Mouse (Mus musculus) ovary, postnatal 36 days (tissue): Measurements from ENCODE around the gene Grb10.

ENCODE experiments used
- DNase-seq: peaks from one replicate; pipeline ENCODE4 v3.0.0; 2022; ENCODE audit warnings: low spot score, mixed read lengths

Grb10 gene

GRCm38 (mm10) chr11:11898496-11898895 is 140.0 kb downstream of the Grb10 start:
- DNase-seq = no peak

- DNase-seq = no peak
Measured at GRCm38 (mm10) chr11:11897645-11898357, 140.7 kb downstream of the Grb10 start, which contains the start of gene Ddc. Gene Ddc, minus strand, starts transcription at chr11:11898144.

GRCm38 (mm10) chr11:11895479-11895878 is 143.0 kb downstream of the Grb10 start:
- no peak for DNase-seq

GRCm38 (mm10) chr11:11893769-11894168 is 144.7 kb downstream of the Grb10 start:
- DNase-seq = no peak

GRCm38 (mm10) chr11:11892993-11893602 is 145.4 kb downstream of the Grb10 start:
- DNase-seq = no peak

- no peak for DNase-seq
Measured at GRCm38 (mm10) chr11:11891832-11892231, 146.7 kb downstream of the Grb10 start.

- DNase-seq = no peak
Measured at GRCm38 (mm10) chr11:11890139-11890741, 148.2 kb downstream of the Grb10 start.

GRCm38 (mm10) chr11:11888727-11889126 is 149.8 kb downstream of the Grb10 start:
- DNase-seq = no peak

GRCm38 (mm10) chr11:11888051-11888450 is 150.4 kb downstream of the Grb10 start:
- DNase-seq = no peak

- no peak for DNase-seq
Measured at GRCm38 (mm10) chr11:11886403-11886998, 152.0 kb downstream of the Grb10 start.

- DNase-seq = no peak
Measured at GRCm38 (mm10) chr11:11885921-11886320, 152.6 kb downstream of the Grb10 start.

GRCm38 (mm10) chr11:11885246-11885643 is 153.2 kb downstream of the Grb10 start:
- DNase-seq = no peak

GRCm38 (mm10) chr11:11884533-11885245 is 153.8 kb downstream of the Grb10 start:
- DNase-seq = no peak

- no peak for DNase-seq
Measured at GRCm38 (mm10) chr11:11881783-11882155, 156.7 kb downstream of the Grb10 start.

- no peak for DNase-seq
Measured at GRCm38 (mm10) chr11:11881026-11881782, 157.3 kb downstream of the Grb10 start.
